Mouse (Mus musculus) spleen, adult 2 months (tissue): ENCODE measurements at regions not wholly inside any gene's neighbourhood (a gene's known extent, or its start where the extent isn't known, plus 50 kb on each side); places are given as distances from the start of the nearest gene placed in this dataset.

Source experiments
- CTCF ChIP-seq: fragments of 200-500 bp; IDR thresholded peaks from 2 replicates; pipeline ENCODE4 v1.5.1; 2011; ENCODE audit warnings: mild to moderate bottlenecking, inconsistent platforms; ENCODE audit not compliant: insufficient read depth, insufficient read length, insufficient replicate concordance; ENCODE audit errors: extremely low read depth
- POLR2A ChIP-seq: fragments of 200-500 bp; IDR thresholded peaks from 2 replicates; pipeline ENCODE4 v1.6.1; 2011; ENCODE audit warnings: low read depth, low read length, inconsistent platforms

DNA sequence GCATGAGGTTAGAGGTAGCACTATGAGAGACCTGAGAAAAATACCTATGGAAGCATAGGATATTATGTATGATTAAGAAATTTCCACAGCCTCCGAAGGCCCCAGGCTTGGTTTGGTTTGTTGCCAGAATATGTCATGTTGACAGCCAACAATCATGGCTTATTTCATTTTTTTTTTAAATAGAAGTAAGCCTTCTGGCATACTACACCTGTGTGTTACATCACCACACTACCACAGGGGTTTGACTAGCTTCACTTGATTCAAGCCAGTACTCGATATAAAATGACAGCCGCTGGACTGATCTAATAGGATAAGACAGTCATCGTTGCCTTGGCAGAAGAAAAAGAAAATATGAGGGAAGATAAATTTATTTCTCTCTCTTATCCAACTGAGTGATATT lies 232.6 kb upstream of the Erbb4 start:
- TF ChIP-seq CTCF (no peak), POLR2A (no peak)
